Mouse (Mus musculus): ENCODE results near the gene Polr1a.
A peak's percentile ranks its signal among the peaks of the same experiment; 100 is the strongest.

DNA sequence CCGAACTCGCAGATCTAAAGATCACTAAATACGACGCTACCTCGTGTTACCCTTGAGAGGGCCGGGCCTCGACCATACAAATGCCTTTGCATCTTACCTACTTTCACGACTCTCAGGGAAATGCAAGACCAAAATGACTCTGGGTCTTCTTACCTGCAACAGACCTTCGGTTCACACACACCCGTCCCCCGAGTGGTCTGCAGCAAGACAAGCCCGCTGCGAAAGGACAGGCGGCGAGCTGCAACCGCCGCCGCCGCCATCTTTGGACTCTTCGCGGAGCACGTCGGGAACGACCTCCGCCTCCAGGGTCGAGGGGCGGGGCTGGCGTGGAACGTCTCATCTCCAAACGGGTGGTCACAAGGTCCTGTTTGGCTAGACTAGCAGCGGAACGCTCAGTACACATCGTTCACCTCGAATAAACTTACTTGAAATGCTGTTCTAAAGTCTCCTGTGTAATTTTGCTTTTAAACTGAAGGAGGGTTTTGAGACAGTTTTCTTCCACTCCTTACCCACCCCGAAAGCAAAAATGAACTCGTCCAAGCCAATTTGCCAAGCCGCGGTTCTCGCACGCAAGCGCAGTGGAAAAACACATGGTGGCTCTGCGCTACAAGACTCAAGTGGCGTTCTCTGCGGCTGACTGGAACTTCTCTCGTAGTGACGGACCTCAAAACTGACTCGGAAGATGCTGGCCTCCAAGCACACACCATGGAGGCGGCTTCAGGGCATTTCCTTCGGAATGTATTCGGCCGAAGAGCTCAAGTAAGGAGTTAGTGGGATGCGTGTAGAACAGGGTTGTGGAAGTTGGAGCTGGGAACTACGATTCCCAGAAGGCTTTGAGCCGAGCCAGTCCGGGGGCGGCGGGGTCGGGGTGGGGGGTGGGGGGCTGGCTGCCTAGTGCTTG, at the start of gene Polr1a, which contains the start of gene Ptcd3:
- TF ChIP-seq POLR2A (IDR thresholded peaks at IDR 0.05; ENCODE audit: control insufficient read depth, low read depth, low read length) (peak; percentile 88), CTCF (IDR thresholded peaks at IDR 0.05; ENCODE audit: control insufficient read depth, insufficient read depth, insufficient replicate concordance, low read depth, low read length) (0 out of 2 replicates have a peak, but pooled peaks have one; percentile 10)
